Mouse (Mus musculus): ENCODE measurements around the gene Fanca. TPM values are rescaled to one million over a fixed set of nuclear protein-coding genes. Genes with fewer than 3 reads are reported as not detected.
"Not testable (repeated sequence)": the region's sequence is repeated elsewhere in the genome, so short reads cannot be mapped to it uniquely, and the experiment has no call there.

The Fanca gene
- total and polyA plus RNA-seq, 3 experiments = 26.2 to 48.7 (median 30.3) TPM

- Histone ChIP-seq H3K4me1 (ENCODE audit: insufficient read depth, low read depth, low read length) (peaks cover 7% of the 10 kb centered on the region), H3K36me3 (replicated peaks) (peaks cover 95% of the 10 kb centered on the region), H3K4me3 (ENCODE audit: low read depth, low read length) (no peak overlapping the region), H3K27me3 (ENCODE audit: insufficient read depth, low read length) (no peaks in the 10 kb centered on the region), H3K9me3 (replicated peaks) (no peaks in the 10 kb centered on the region)
- TF ChIP-seq GATA2 (IDR thresholded peaks at IDR 0.05; ENCODE audit: borderline replicate concordance, low read depth, low read length) (no peak), GATA1 (IDR thresholded peaks at IDR 0.05; ENCODE audit: borderline replicate concordance, low read length) (no peak), POLR2AphosphoS5 (IDR thresholded peaks at IDR 0.05; ENCODE audit: insufficient replicate concordance, low read depth, low read length) (no peak), TAL1 (conservative IDR thresholded peaks at IDR 0.05; ENCODE audit: low read depth, low read length) (no peak), CTCF (IDR thresholded peaks at IDR 0.05; ENCODE audit: low read depth, low read length) (no peak)
- DNase-seq (ENCODE audit: low spot score) (no peak), ATAC-seq (ENCODE audit: extremely low read depth, insufficient number of reproducible peaks, low FRiP score, poor library complexity, severe bottlenecking) (no peak)
Measured at GRCm38 (mm10) chr8:123283991-123284390, 34.4 kb downstream of the Fanca start.

DNA sequence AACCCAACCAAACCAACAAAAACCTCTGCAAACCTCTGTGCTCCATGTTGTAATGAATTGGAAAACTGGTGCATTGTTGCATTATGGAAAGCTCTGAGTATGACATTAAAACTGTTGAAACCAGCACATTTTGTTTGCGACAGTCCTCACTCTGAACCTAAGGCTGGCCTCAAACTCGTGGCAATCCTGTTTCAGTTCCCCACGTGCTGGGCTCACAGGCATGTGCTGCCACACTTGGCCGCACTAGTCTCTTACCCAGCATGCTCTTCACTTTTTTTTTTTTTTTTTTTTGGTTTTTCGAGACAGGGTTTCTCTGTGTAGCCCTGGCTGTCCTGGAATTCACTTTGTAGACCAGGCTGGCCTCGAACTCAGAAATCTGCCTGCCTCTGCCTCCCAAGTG lies 35.4 kb downstream of the Fanca start:
- H3K27me3 ChIP-seq (ENCODE audit: insufficient read depth, low read length); H3K4me1 ChIP-seq (ENCODE audit: insufficient read depth, low read depth, low read length); H3K4me3 ChIP-seq (ENCODE audit: low read depth, low read length); H3K9me3 ChIP-seq (replicated peaks); ATAC-seq (ENCODE audit: extremely low read depth, insufficient number of reproducible peaks, low FRiP score, poor library complexity, severe bottlenecking); DNase-seq (ENCODE audit: low spot score): not testable (repeated sequence)
- peaks cover 95% of the 10 kb centered on the region for H3K36me3 ChIP-seq (replicated peaks)

GRCm38 (mm10) chr8:123280302-123281094 lies 37.9 kb downstream of the Fanca start:
- H3K4me1 ChIP-seq (ENCODE audit: insufficient read depth, low read depth, low read length) = peaks cover 7% of the 10 kb centered on the region
- ATAC-seq (ENCODE audit: extremely low read depth, insufficient number of reproducible peaks, low FRiP score, poor library complexity, severe bottlenecking) = no peak
- TF ChIP-seq CTCF (IDR thresholded peaks at IDR 0.05; ENCODE audit: low read depth, low read length) (no peak), TAL1 (conservative IDR thresholded peaks at IDR 0.05; ENCODE audit: low read depth, low read length) (no peak), GATA2 (IDR thresholded peaks at IDR 0.05; ENCODE audit: borderline replicate concordance, low read depth, low read length) (no peak), POLR2AphosphoS5 (IDR thresholded peaks at IDR 0.05; ENCODE audit: insufficient replicate concordance, low read depth, low read length) (no peak), GATA1 (IDR thresholded peaks at IDR 0.05; ENCODE audit: borderline replicate concordance, low read length) (no peak)
- DNase-seq (ENCODE audit: low spot score) = no peak
- H3K27me3 ChIP-seq (ENCODE audit: insufficient read depth, low read length) = no peaks in the 10 kb centered on the region
- peaks cover 91% of the 10 kb centered on the region for H3K36me3 ChIP-seq (replicated peaks)
- no peaks in the 10 kb centered on the region for H3K9me3 ChIP-seq (replicated peaks)
- no peak overlapping the region for H3K4me3 ChIP-seq (ENCODE audit: low read depth, low read length)

- peaks cover 91% of the 10 kb centered on the region for H3K36me3 ChIP-seq (replicated peaks)
- no peaks in the 10 kb centered on the region for H3K27me3 ChIP-seq (ENCODE audit: insufficient read depth, low read length)
- DNase-seq (ENCODE audit: low spot score) (no peak), ATAC-seq (ENCODE audit: extremely low read depth, insufficient number of reproducible peaks, low FRiP score, poor library complexity, severe bottlenecking) (no peak)
- TF ChIP-seq GATA2 (IDR thresholded peaks at IDR 0.05; ENCODE audit: borderline replicate concordance, low read depth, low read length) (no peak), GATA1 (IDR thresholded peaks at IDR 0.05; ENCODE audit: borderline replicate concordance, low read length) (no peak), CTCF (IDR thresholded peaks at IDR 0.05; ENCODE audit: low read depth, low read length) (no peak), TAL1 (conservative IDR thresholded peaks at IDR 0.05; ENCODE audit: low read depth, low read length) (no peak), POLR2AphosphoS5 (IDR thresholded peaks at IDR 0.05; ENCODE audit: insufficient replicate concordance, low read depth, low read length) (no peak)
- peaks cover 7% of the 10 kb centered on the region for H3K4me1 ChIP-seq (ENCODE audit: insufficient read depth, low read depth, low read length)
- H3K9me3 ChIP-seq (replicated peaks) = no peaks in the 10 kb centered on the region
- no peak overlapping the region for H3K4me3 ChIP-seq (ENCODE audit: low read depth, low read length)
Measured at GRCm38 (mm10) chr8:123279828-123280227, 38.5 kb downstream of the Fanca start.

DNA sequence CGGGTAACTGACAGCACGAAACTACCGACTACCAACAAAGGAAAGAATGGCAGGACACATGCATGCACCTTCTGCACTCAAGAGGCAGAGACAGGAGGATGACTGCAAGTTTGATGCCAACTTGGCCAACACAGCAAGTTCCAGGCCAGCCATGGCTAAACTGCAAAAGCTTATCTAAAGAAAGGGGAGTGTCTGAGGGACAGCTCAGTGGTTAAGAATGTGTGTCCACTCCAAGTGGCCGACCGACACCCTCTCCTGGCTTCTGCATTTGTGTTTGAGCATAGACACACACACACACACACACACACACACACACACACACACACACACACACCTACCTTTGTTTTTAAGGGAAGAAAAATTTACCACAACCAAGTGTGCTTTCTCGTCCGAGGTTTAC lies 39.9 kb downstream of the Fanca start:
- no peak for TF ChIP-seq CTCF (IDR thresholded peaks at IDR 0.05; ENCODE audit: low read depth, low read length)
- no peak for TF ChIP-seq GATA1 (IDR thresholded peaks at IDR 0.05; ENCODE audit: borderline replicate concordance, low read length)
- no peak for TF ChIP-seq TAL1 (conservative IDR thresholded peaks at IDR 0.05; ENCODE audit: low read depth, low read length)
- no peak for TF ChIP-seq GATA2 (IDR thresholded peaks at IDR 0.05; ENCODE audit: borderline replicate concordance, low read depth, low read length)
- TF ChIP-seq POLR2AphosphoS5 (IDR thresholded peaks at IDR 0.05; ENCODE audit: insufficient replicate concordance, low read depth, low read length) = no peak
- ATAC-seq (ENCODE audit: extremely low read depth, insufficient number of reproducible peaks, low FRiP score, poor library complexity, severe bottlenecking) = no peak
- no peaks in the 10 kb centered on the region for H3K9me3 ChIP-seq (replicated peaks)
- no peaks in the 10 kb centered on the region for H3K4me1 ChIP-seq (ENCODE audit: insufficient read depth, low read depth, low read length)
- H3K27me3 ChIP-seq (ENCODE audit: insufficient read depth, low read length) = no peaks in the 10 kb centered on the region
- H3K4me3 ChIP-seq (ENCODE audit: low read depth, low read length) = no peak overlapping the region
- DNase-seq (ENCODE audit: low spot score) = no peak
- H3K36me3 ChIP-seq (replicated peaks) = peaks cover 91% of the 10 kb centered on the region

- no peak for ATAC-seq (ENCODE audit: extremely low read depth, insufficient number of reproducible peaks, low FRiP score, poor library complexity, severe bottlenecking)
- Histone ChIP-seq H3K36me3 (replicated peaks) (peaks cover 93% of the 10 kb centered on the region), H3K27me3 (ENCODE audit: insufficient read depth, low read length) (no peaks in the 10 kb centered on the region), H3K4me1 (ENCODE audit: insufficient read depth, low read depth, low read length) (no peaks in the 10 kb centered on the region), H3K4me3 (ENCODE audit: low read depth, low read length) (no peak overlapping the region), H3K9me3 (replicated peaks) (no peaks in the 10 kb centered on the region)
- no peak for TF ChIP-seq CTCF (IDR thresholded peaks at IDR 0.05; ENCODE audit: low read depth, low read length)
- no peak for TF ChIP-seq POLR2AphosphoS5 (IDR thresholded peaks at IDR 0.05; ENCODE audit: insufficient replicate concordance, low read depth, low read length)
- no peak for DNase-seq (ENCODE audit: low spot score)
Measured at GRCm38 (mm10) chr8:123275096-123275495, 43.3 kb downstream of the Fanca start.
